Mouse (Mus musculus) erythroblast, embryonic 14.5 days (primary cell): Measurements from ENCODE around the gene Wap.

Experiments used
- GATA1 ChIP-seq: IDR thresholded peaks from 2 replicates; pipeline ENCODE4 v1.6.1; 2012; ENCODE audit warnings: low read length, inconsistent platforms, mixed read lengths
- TAL1 ChIP-seq: IDR thresholded peaks from 3 replicates; pipeline ENCODE4 v1.6.1; 2012; ENCODE audit warnings: low read length, inconsistent platforms, mixed read lengths

DNA sequence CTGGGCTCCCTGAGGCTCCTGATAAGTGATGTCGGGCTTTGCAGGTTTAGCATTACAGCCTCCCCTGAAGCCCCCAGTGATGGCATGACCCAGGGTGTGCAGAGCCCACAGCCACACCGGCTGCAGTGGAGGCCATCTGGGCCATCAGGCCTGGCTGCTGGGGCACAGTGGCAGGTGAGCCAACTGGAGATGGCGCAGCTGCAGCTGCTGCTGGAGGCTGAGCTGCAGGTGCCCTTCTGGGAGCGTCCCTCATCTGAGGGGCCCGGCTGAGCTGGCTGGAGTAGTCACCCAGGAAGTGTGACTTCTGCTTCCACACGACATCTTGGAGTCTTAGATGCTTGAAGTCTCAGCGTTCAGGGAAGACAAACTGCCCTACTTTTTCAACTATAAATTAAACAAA is 12.1 kb upstream of the Wap start:
- TF ChIP-seq TAL1 (no peak), GATA1 (no peak)
